Comparison of ENCODE assay signal across 21 mouse cellular contexts in the genomic region with DNA sequence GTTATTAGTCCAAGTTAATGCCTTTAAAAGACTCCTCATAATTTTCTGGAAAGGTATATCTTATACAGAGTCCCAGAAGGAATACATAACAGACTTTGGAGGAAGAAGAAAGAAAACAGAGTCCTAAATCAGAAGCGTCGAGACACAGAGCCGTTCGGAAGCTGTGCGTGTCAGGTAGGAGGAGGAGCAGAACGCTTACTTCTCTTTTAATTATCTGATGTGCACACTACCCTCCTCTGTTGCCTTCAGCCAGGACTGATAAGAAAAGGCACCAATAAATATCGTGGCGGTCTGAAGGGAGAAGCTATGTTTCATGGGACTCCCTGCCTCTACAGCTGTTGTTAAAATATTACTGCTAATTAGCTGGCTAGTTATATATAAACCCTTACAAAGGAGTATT.
DNase-seq lines count a peak whose midpoint lies in the region; ATAC-seq and TF ChIP-seq lines count a peak whose summit lies in the region.
"Had no signal": no experiment of that assay in that cellular context is flagged by ENCODE, and none has a peak within 500 bp of the region (broad histone marks: within the 10 kb centered on the region; RNA-seq: fewer than 3 reads in every experiment).

No protein-coding gene starts in this region.

- H3K4me2 ChIP-seq in liver, embryonic 11.5 days: no peak overlapping the region
- H3K4me2 ChIP-seq: forebrain, embryonic 15.5 days; heart, embryonic 12.5 days; lung, embryonic 14.5 days; midbrain, embryonic 13.5 days had no signal

- no peak for DNase-seq in gastrocnemius, adult 2 months
- no peak for DNase-seq in gastrocnemius, adult 8-10 months (ENCODE audit: low spot score in 2 of 2)
- DNase-seq in brain, embryonic 14.5 days (ENCODE audit: low read depth): peak; percentile 23
- DNase-seq in liver, embryonic 11.5 days (ENCODE audit: low spot score): no peak
- DNase-seq in thymus, postnatal 14 days: no peak
- no peak for DNase-seq in adrenal gland, postnatal 10 days
- no peak for DNase-seq in testis, postnatal 10 days (ENCODE audit: low spot score)
- DNase-seq: adrenal gland, adult 8-10 months; cerebellum, postnatal 25 days; heart, postnatal 36 days; kidney, adult 11 months; lung, embryonic 14.5 days; lung, postnatal 4 days; spleen, adult 18-20 months; thymus, postnatal 36 days had no signal

- no peak for TF ChIP-seq CTCF in gastrocnemius, adult 2 months (IDR thresholded peaks at IDR 0.05)
- no peak for TF ChIP-seq CTCF in brain, embryonic 14.5 days (IDR thresholded peaks at IDR 0.05; ENCODE audit: borderline replicate concordance, extremely low read depth, insufficient read depth, insufficient read length)

- no peaks in the 10 kb centered on the region for H3K4me1 ChIP-seq in liver, embryonic 11.5 days (replicated peaks; ENCODE audit: control insufficient read depth, insufficient read depth, low read length)
- H3K4me1 ChIP-seq: forebrain, embryonic 15.5 days; midbrain, embryonic 13.5 days had no signal

- peak; percentile 74 for ATAC-seq in liver, embryonic 11.5 days (replicated peaks; ENCODE audit: low FRiP score)
- ATAC-seq in megakaryocyte-erythroid progenitor cell, adult 5-6 weeks (replicated peaks; ENCODE audit: low FRiP score, low TSS enrichment, poor library complexity, severe bottlenecking): peak; percentile 92
- ATAC-seq: forebrain, embryonic 15.5 days; hindbrain, postnatal 0 days; midbrain, embryonic 13.5 days had no signal

- TF ChIP-seq POLR2A in brain, embryonic 14.5 days (IDR thresholded peaks at IDR 0.05; ENCODE audit: borderline replicate concordance, extremely low read depth, insufficient read depth, insufficient read length, poor library complexity, severe bottlenecking): no peak

- no peaks in the 10 kb centered on the region for H3K27me3 ChIP-seq in liver, embryonic 11.5 days (replicated peaks; ENCODE audit: control insufficient read depth, insufficient read depth, low read length)
- H3K27me3 ChIP-seq: forebrain, embryonic 15.5 days; heart, embryonic 12.5 days; midbrain, embryonic 13.5 days had no signal

- intact Hi-C loops in gastrocnemius, adult 2 months (cut with DNase I): loop anchor here (10.0 kb wide), 1 partner anchor 299 kb away; no protein-coding TSS in a partner anchor

- peak overlapping the region; percentile 61 for H3K4me3 ChIP-seq in gastrocnemius, adult 2 months
- H3K4me3 ChIP-seq in liver, embryonic 11.5 days (ENCODE audit: low read depth, low read length): no peak overlapping the region
- H3K4me3 ChIP-seq: forebrain, embryonic 15.5 days; heart, embryonic 12.5 days; left cerebral cortex, adult 2 months; midbrain, embryonic 13.5 days had no signal

- no peaks in the 10 kb centered on the region for H3K36me3 ChIP-seq in liver, embryonic 11.5 days (ENCODE audit: control insufficient read depth, insufficient read depth, low read length)
- H3K36me3 ChIP-seq: forebrain, embryonic 15.5 days; heart, embryonic 12.5 days; midbrain, embryonic 13.5 days had no signal

- peak overlapping the region; percentile 54 for H3K27ac ChIP-seq in gastrocnemius, adult 2 months
- H3K27ac ChIP-seq in liver, embryonic 11.5 days (ENCODE audit: low read depth, low read length): no peak overlapping the region
- H3K27ac ChIP-seq: forebrain, embryonic 15.5 days; hindbrain, postnatal 0 days; left cerebral cortex, adult 2 months; midbrain, embryonic 13.5 days had no signal

- no peak overlapping the region for H3K9ac ChIP-seq in liver, embryonic 11.5 days (ENCODE audit: low read depth, low read length)
- H3K9ac ChIP-seq: forebrain, embryonic 15.5 days; heart, embryonic 12.5 days; lung, embryonic 14.5 days; midbrain, embryonic 13.5 days had no signal

- WGBS in liver, embryonic 11.5 days: 54% methylated on average over 8 of the region's 8 CpGs

- no peaks in the 10 kb centered on the region for H3K9me3 ChIP-seq in liver, embryonic 11.5 days (ENCODE audit: control insufficient read depth, low read length)
- H3K9me3 ChIP-seq: forebrain, embryonic 15.5 days; heart, embryonic 12.5 days; midbrain, embryonic 13.5 days had no signal
